Mouse (Mus musculus): ENCODE measurements at regions not wholly inside any gene's neighbourhood (a gene's known extent, or its start where the extent isn't known, plus 50 kb on each side); places are given as distances from the start of the nearest gene placed in this dataset.

- DNase-seq = no peak
These were observed 567.5 kb upstream of the Negr1 start for GRCm38 (mm10) chr3:155994044-155994443.

GRCm38 (mm10) chr3:156017676-156018230, 543.8 kb upstream of the Negr1 start:
- DNase-seq = no peak

GRCm38 (mm10) chr3:156028602-156029188, 532.9 kb upstream of the Negr1 start:
- no peak for DNase-seq

- DNase-seq = no peak
These were observed 491.3 kb upstream of the Negr1 start for GRCm38 (mm10) chr3:156070257-156070656.

- DNase-seq = peak; percentile 4
These were observed 479.3 kb upstream of the Negr1 start for GRCm38 (mm10) chr3:156082268-156082667.

GRCm38 (mm10) chr3:156093689-156094088, 467.9 kb upstream of the Negr1 start:
- DNase-seq = no peak

- no peak for DNase-seq
These were observed 466.6 kb upstream of the Negr1 start for GRCm38 (mm10) chr3:156094990-156095389.

- no peak for DNase-seq
These were observed 455.8 kb upstream of the Negr1 start for GRCm38 (mm10) chr3:156105788-156106187.

GRCm38 (mm10) chr3:156120341-156120740, 441.3 kb upstream of the Negr1 start:
- no peak for DNase-seq

- DNase-seq = no peak
These were observed 430.0 kb upstream of the Negr1 start for GRCm38 (mm10) chr3:156131598-156131997.

- no peak for DNase-seq
These were observed 420.2 kb upstream of the Negr1 start for GRCm38 (mm10) chr3:156141355-156141754.

- DNase-seq = no peak
These were observed 412.3 kb upstream of the Negr1 start for GRCm38 (mm10) chr3:156149322-156149721.

GRCm38 (mm10) chr3:156170076-156170475, 391.5 kb upstream of the Negr1 start:
- no peak for DNase-seq

- DNase-seq = no peak
These were observed 362.9 kb upstream of the Negr1 start for GRCm38 (mm10) chr3:156198688-156199087.

GRCm38 (mm10) chr3:156199749-156200467, 361.7 kb upstream of the Negr1 start:
- no peak for DNase-seq

- no peak for DNase-seq
These were observed 356.3 kb upstream of the Negr1 start for GRCm38 (mm10) chr3:156205246-156205645.

GRCm38 (mm10) chr3:156208420-156208819, 353.2 kb upstream of the Negr1 start:
- DNase-seq = no peak

GRCm38 (mm10) chr3:156210827-156211226, 350.8 kb upstream of the Negr1 start:
- no peak for DNase-seq

GRCm38 (mm10) chr3:156214823-156215222, 346.8 kb upstream of the Negr1 start:
- no peak for DNase-seq

GRCm38 (mm10) chr3:156232111-156232510, 329.5 kb upstream of the Negr1 start:
- peak; percentile 18 for DNase-seq

- no peak for DNase-seq
These were observed 325.6 kb upstream of the Negr1 start for GRCm38 (mm10) chr3:156235955-156236354.

- DNase-seq = no peak
These were observed 309.2 kb upstream of the Negr1 start for GRCm38 (mm10) chr3:156252256-156252861.

GRCm38 (mm10) chr3:156253172-156253934, 308.2 kb upstream of the Negr1 start:
- no peak for DNase-seq
